Comparison of ENCODE assay signal across 16 mouse cellular contexts in the genomic region with DNA sequence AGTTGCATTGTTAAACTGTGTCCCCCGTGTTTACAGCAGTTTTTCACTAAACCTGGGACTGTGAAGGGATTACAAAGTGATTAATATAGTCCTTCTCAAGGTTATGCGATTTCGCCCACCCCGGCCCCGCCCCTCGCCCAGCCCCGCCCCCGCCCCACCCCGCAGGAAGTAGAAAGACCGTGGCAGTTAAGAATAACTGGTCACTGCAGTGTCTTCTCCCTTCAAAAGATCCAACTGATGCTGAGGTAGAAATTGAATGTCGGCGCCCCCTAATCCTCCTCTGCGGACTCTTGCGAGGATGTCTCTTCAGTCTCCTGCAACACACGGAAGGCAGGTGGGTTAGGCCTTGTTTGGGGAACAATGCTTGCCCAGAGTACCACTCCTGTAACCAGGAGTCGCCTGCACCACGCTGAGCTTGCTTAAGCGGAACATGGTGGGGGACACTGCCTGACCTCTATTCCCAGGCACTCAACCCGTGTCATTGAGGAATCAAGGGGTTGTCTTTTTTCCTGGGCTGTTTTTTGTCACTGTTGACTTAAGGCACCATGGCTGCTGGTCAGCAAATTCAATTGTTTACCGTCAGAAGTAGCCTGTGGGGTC.
DNase-seq lines count a peak whose midpoint lies in the region; ATAC-seq and TF ChIP-seq lines count a peak whose summit lies in the region.
"Had no signal": no experiment of that assay in that cellular context is flagged by ENCODE, and none has a peak within 500 bp of the region (broad histone marks: within the 10 kb centered on the region; RNA-seq: fewer than 3 reads in every experiment).

No protein-coding gene starts in this region.

- no peak overlapping the region for H3K9ac ChIP-seq in forebrain, embryonic 14.5 days (ENCODE audit: low read length)
- H3K9ac ChIP-seq in stomach, embryonic 14.5 days (replicated peaks; ENCODE audit: low read depth, low read length) = no peak overlapping the region
- no peak overlapping the region for H3K9ac ChIP-seq in stomach, postnatal 0 days (ENCODE audit: low read length)
- H3K9ac ChIP-seq: stomach, embryonic 15.5 days had no signal

- 0 out of 2 replicates have a peak overlapping the region, but pooled peaks have one; percentile 25 for H3K27ac ChIP-seq in forebrain, embryonic 10.5 days
- no peak overlapping the region for H3K27ac ChIP-seq in forebrain, embryonic 14.5 days (ENCODE audit: low read depth, low read length)
- peak overlapping the region; percentile 72; the same call in 1 of the 2 replicates for H3K27ac ChIP-seq in stomach, embryonic 14.5 days (ENCODE audit: low read length)
- H3K27ac ChIP-seq in stomach, postnatal 0 days (replicated peaks) = no peak overlapping the region
- H3K27ac ChIP-seq in cerebellum, adult 2 months (ENCODE audit: insufficient read depth, low read length) = no peak overlapping the region

- no peaks in the 10 kb centered on the region for H3K9me3 ChIP-seq in forebrain, embryonic 10.5 days
- H3K9me3 ChIP-seq in forebrain, embryonic 14.5 days (replicated peaks; ENCODE audit: control insufficient read depth, low read length) = no peaks in the 10 kb centered on the region
- H3K9me3 ChIP-seq in stomach, embryonic 14.5 days (ENCODE audit: control insufficient read depth, low read depth, low read length) = no peaks in the 10 kb centered on the region
- no peaks in the 10 kb centered on the region for H3K9me3 ChIP-seq in stomach, postnatal 0 days (ENCODE audit: control insufficient read depth, low read length)
- H3K9me3 ChIP-seq: stomach, embryonic 15.5 days had no signal

- H3K36me3 ChIP-seq in forebrain, embryonic 10.5 days (replicated peaks) = peaks cover 84% of the 10 kb centered on the region
- no peaks in the 10 kb centered on the region for H3K36me3 ChIP-seq in forebrain, embryonic 14.5 days (ENCODE audit: control insufficient read depth, insufficient read depth, low read length)
- H3K36me3 ChIP-seq in stomach, embryonic 14.5 days (ENCODE audit: control insufficient read depth, insufficient read depth, low read length) = peaks cover 14% of the 10 kb centered on the region
- H3K36me3 ChIP-seq in stomach, postnatal 0 days (ENCODE audit: control insufficient read depth, insufficient read depth, low read length) = no peaks in the 10 kb centered on the region
- H3K36me3 ChIP-seq: stomach, embryonic 15.5 days had no signal

- TF ChIP-seq POLR2A in cerebellum, adult 2 months (IDR thresholded peaks at IDR 0.05; ENCODE audit: borderline replicate concordance, insufficient read depth, low read length) = no peak

- no peak overlapping the region for H3K4me2 ChIP-seq in forebrain, embryonic 14.5 days (ENCODE audit: low read length)
- no peak overlapping the region for H3K4me2 ChIP-seq in stomach, embryonic 14.5 days (replicated peaks; ENCODE audit: low read depth, low read length)
- no peak overlapping the region for H3K4me2 ChIP-seq in stomach, postnatal 0 days (replicated peaks; ENCODE audit: low read depth)
- H3K4me2 ChIP-seq: heart, embryonic 11.5 days had no signal

- DNase-seq in forebrain, embryonic 10.5 days (ENCODE audit: extremely low spot score, low spot score) = no peak
- no peak for DNase-seq in forebrain, embryonic 14.5 days (ENCODE audit: low spot score)
- no peak for DNase-seq in stomach, postnatal 0 days (ENCODE audit: low spot score)
- DNase-seq in liver = peak; percentile 29
- DNase-seq in cerebellum, postnatal 25 days = no peak
- DNase-seq in neural tube, embryonic 10.5 days (ENCODE audit: extremely low spot score, low spot score) = no peak
- no peak for DNase-seq in cerebellum, adult 2 months
- DNase-seq: adrenal gland, postnatal 25 days; cerebellum, adult 11 months; kidney, postnatal 10 days; left cerebral cortex, postnatal 4 days; lung, postnatal 36 days had no signal

- WGBS in forebrain, embryonic 10.5 days = 56% methylated on average over 20 of the region's 20 CpGs
- WGBS in forebrain, embryonic 14.5 days = 67% methylated on average over 20 of the region's 20 CpGs
- WGBS in stomach, embryonic 14.5 days = 64% methylated on average over 20 of the region's 20 CpGs
- 66% methylated on average over 20 of the region's 20 CpGs for WGBS in stomach, postnatal 0 days
- WGBS in cerebellum, adult 2 months = 64% methylated on average over 20 of the region's 20 CpGs

- no peak overlapping the region for H3K4me3 ChIP-seq in forebrain, embryonic 10.5 days
- no peak overlapping the region for H3K4me3 ChIP-seq in forebrain, embryonic 14.5 days (ENCODE audit: low read depth, low read length)
- H3K4me3 ChIP-seq in stomach, embryonic 14.5 days (ENCODE audit: low read depth, low read length) = no peak overlapping the region
- H3K4me3 ChIP-seq in stomach, postnatal 0 days (ENCODE audit: low read depth, low read length) = no peak overlapping the region
- H3K4me3 ChIP-seq in cerebellum, adult 2 months (replicated peaks; ENCODE audit: insufficient read depth, low read depth, low read length) = no peak overlapping the region
- H3K4me3 ChIP-seq: stomach, embryonic 15.5 days had no signal

- TF ChIP-seq CTCF in stomach, postnatal 0 days (IDR thresholded peaks at IDR 0.05; ENCODE audit: low read depth) = no peak
- no peak for TF ChIP-seq CTCF in cerebellum, adult 2 months (IDR thresholded peaks at IDR 0.05; ENCODE audit: borderline replicate concordance, insufficient read depth, low read depth, low read length)

- H3K4me1 ChIP-seq in forebrain, embryonic 10.5 days = peaks cover 42% of the 10 kb centered on the region
- no peaks in the 10 kb centered on the region for H3K4me1 ChIP-seq in forebrain, embryonic 14.5 days (ENCODE audit: control insufficient read depth, insufficient read depth, low read length)
- peaks cover 24% of the 10 kb centered on the region for H3K4me1 ChIP-seq in stomach, embryonic 14.5 days (ENCODE audit: control insufficient read depth, insufficient read depth, low read length)
- H3K4me1 ChIP-seq in stomach, postnatal 0 days (replicated peaks; ENCODE audit: control insufficient read depth, insufficient read depth) = no peaks in the 10 kb centered on the region
- no peaks in the 10 kb centered on the region for H3K4me1 ChIP-seq in cerebellum, adult 2 months (ENCODE audit: control insufficient read depth, insufficient read depth, low read length)

- H3K27me3 ChIP-seq in forebrain, embryonic 10.5 days (ENCODE audit: poor library complexity, severe bottlenecking) = no peaks in the 10 kb centered on the region
- H3K27me3 ChIP-seq in forebrain, embryonic 14.5 days (replicated peaks; ENCODE audit: control insufficient read depth, insufficient read depth, low read length) = no peaks in the 10 kb centered on the region
- no peaks in the 10 kb centered on the region for H3K27me3 ChIP-seq in stomach, embryonic 14.5 days (ENCODE audit: control insufficient read depth, insufficient read depth, low read length)
- H3K27me3 ChIP-seq in stomach, postnatal 0 days (ENCODE audit: control insufficient read depth, insufficient read depth, low read length) = no peaks in the 10 kb centered on the region
- H3K27me3 ChIP-seq in cerebellum, adult 2 months (ENCODE audit: control insufficient read depth, insufficient read depth, low read length) = no peaks in the 10 kb centered on the region
- H3K27me3 ChIP-seq: stomach, embryonic 15.5 days had no signal

- TF ChIP-seq EP300 in stomach, postnatal 0 days (optimal IDR thresholded peaks at IDR 0.05) = no peak

- no peak for ATAC-seq in forebrain, embryonic 14.5 days
- no peak for ATAC-seq in stomach, embryonic 14.5 days (ENCODE audit: insufficient number of reproducible peaks, insufficient read depth, low FRiP score, low read depth)
- ATAC-seq in stomach, postnatal 0 days (ENCODE audit: low FRiP score, low TSS enrichment) = no peak
- ATAC-seq: forebrain, embryonic 16.5 days had no signal

Comparison
In these comparisons a context has a peak if more than half of its experiments do, and no peak if none do; other contexts are left out.
1. H3K27ac ChIP-seq: peak in forebrain, embryonic 10.5 days (single experiment) and stomach, embryonic 14.5 days (single experiment); none in forebrain, embryonic 14.5 days (single experiment), stomach, postnatal 0 days (single experiment) and cerebellum, adult 2 months (single experiment).